Mouse (Mus musculus) ES-Bruce4 (cell line): ENCODE measurements around the gene Mrpl58.

Source experiments
- CTCF ChIP-seq: IDR thresholded peaks from one replicate; pipeline ENCODE4 v1.8.1; 2011; ENCODE audit warnings: low read depth, low read length
- EP300 ChIP-seq: IDR thresholded peaks from 2 replicates; pipeline ENCODE4 v1.6.1; 2011; ENCODE audit warnings: low read depth, low read length; ENCODE audit not compliant: insufficient read depth
- POLR2A ChIP-seq: IDR thresholded peaks from one replicate; pipeline ENCODE4 v1.8.1; 2011; ENCODE audit warnings: low read length; ENCODE audit not compliant: insufficient read depth

DNA sequence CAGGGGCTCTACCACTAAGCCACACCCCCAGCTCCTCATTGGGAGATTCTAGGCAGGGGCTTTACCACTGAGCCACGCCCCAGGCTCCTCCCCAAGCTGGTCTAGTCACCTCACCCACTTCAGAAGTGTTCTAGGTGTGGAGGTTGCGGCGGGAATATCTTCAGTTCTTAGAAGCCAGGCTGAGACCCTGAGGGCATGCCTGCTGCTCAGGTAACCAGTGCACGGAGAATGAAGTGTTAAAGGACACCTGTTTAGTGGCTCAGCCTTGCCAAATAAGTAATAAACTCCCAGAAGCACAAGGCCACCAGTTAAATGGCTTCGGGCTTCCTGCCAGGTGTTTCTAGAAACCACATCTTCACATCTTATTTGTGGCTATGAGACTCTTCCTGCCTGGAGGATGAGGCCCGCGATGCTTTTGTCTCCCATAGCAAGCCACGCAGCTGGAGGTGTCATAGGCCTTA, 48.3 kb downstream of the Mrpl58 start:
- TF ChIP-seq EP300 (no peak), CTCF (no peak), POLR2A (no peak)
